Mouse (Mus musculus) urinary bladder, postnatal 25 days (tissue): Measurements from ENCODE around the gene Atp5k.

Experiments used
- DNase-seq: peaks from one replicate; pipeline ENCODE4 v3.0.0; 2022; ENCODE audit warnings: low spot score

The Atp5k gene

GRCm38 (mm10) chr5:108427186-108427585 lies 7.1 kb downstream of the Atp5k start:
- peak; percentile 19 for DNase-seq

- no peak for DNase-seq
Measured at GRCm38 (mm10) chr5:108423427-108423826, 10.8 kb downstream of the Atp5k start.

- DNase-seq, result no peak
Measured at GRCm38 (mm10) chr5:108422741-108423140, 11.5 kb downstream of the Atp5k start.

- no peak for DNase-seq
Measured at GRCm38 (mm10) chr5:108414711-108415110, 19.5 kb downstream of the Atp5k start.

- DNase-seq, result no peak
Measured at GRCm38 (mm10) chr5:108406977-108407376, 27.3 kb downstream of the Atp5k start.

GRCm38 (mm10) chr5:108405460-108405859 lies 28.8 kb downstream of the Atp5k start:
- no peak for DNase-seq

- DNase-seq, result no peak
Measured at GRCm38 (mm10) chr5:108403453-108403852, 30.8 kb downstream of the Atp5k start.

- DNase-seq, result no peak
Measured at GRCm38 (mm10) chr5:108389744-108390143, 44.5 kb downstream of the Atp5k start.

GRCm38 (mm10) chr5:108388201-108388600 lies 46.0 kb downstream of the Atp5k start, which contains the start of gene Pde6b:
Gene Pde6b, plus strand, starts transcription at chr5:108388391.
- no peak for DNase-seq

GRCm38 (mm10) chr5:108386449-108386848 lies 47.8 kb downstream of the Atp5k start:
- no peak for DNase-seq

GRCm38 (mm10) chr5:108385632-108386031 lies 48.6 kb downstream of the Atp5k start:
- no peak for DNase-seq
